Mouse (Mus musculus) neural tube, embryonic 12.5 days (tissue): ENCODE data around the gene Taf13. TPM values are rescaled to one million over a fixed set of nuclear protein-coding genes. Genes with fewer than 3 reads are reported as not detected.

ENCODE experiments used
- ATAC-seq: fragments of 200-750 bp; cut with Nextera tagmentation; 2 replicates; pipeline ENCODE4 v1.8.0; 2017; ENCODE audit warnings: low read depth, mild to moderate bottlenecking, moderate TSS enrichment, moderate library complexity; ENCODE audit not compliant: low FRiP score
- H3K27ac ChIP-seq: fragments of 300-500 bp; sonication (generic); 2 replicates; pipeline ENCODE4 v1.5.1; 2016
- H3K27me3 ChIP-seq: fragments of 300-500 bp; sonication (generic); replicated peaks from 2 replicates; pipeline ENCODE4 v1.6.1; 2016; ENCODE audit warnings: mild to moderate bottlenecking
- H3K36me3 ChIP-seq: fragments of 300-500 bp; sonication (generic); 2 replicates; pipeline ENCODE4 v1.6.1; 2016; ENCODE audit warnings: mild to moderate bottlenecking
- H3K4me1 ChIP-seq: fragments of 300-500 bp; sonication (generic); 2 replicates; pipeline ENCODE4 v1.6.1; 2016
- H3K4me2 ChIP-seq: fragments of 300-500 bp; sonication (generic); replicated peaks from 2 replicates; pipeline ENCODE4 v1.6.1; 2016; ENCODE audit warnings: mild to moderate bottlenecking
- H3K4me3 ChIP-seq: fragments of 300-500 bp; sonication (generic); 2 replicates; pipeline ENCODE4 v1.5.1; 2016
- H3K9ac ChIP-seq: fragments of 300-500 bp; sonication (generic); 2 replicates; pipeline ENCODE4 v1.6.1; 2016; ENCODE audit warnings: mild to moderate bottlenecking
- H3K9me3 ChIP-seq: fragments of 300-500 bp; sonication (generic); 2 replicates; pipeline ENCODE4 v1.6.1; 2016; ENCODE audit warnings: mild to moderate bottlenecking
- WGBS: fragments of 180-500 bp; shearing (Covaris S2); methylation state at CpG from one replicate; pipeline ENCODE4 v1.1.7; 2016; 5-methylcytosine and 5-hydroxymethylcytosine counted together
- polyA plus RNA-seq: library from polyadenylated mRNA; unstranded; fragments of >200 nt; fragmentation: Nextera tagmentation; extraction: Ambion mirVana; gene quantifications from 2 replicates; pipeline ENCODE4 v1.2.1, GENCODE M21; 2016

Taf13 gene
- 72.6 and 77.8 TPM in 2 replicates for polyA plus RNA-seq

DNA sequence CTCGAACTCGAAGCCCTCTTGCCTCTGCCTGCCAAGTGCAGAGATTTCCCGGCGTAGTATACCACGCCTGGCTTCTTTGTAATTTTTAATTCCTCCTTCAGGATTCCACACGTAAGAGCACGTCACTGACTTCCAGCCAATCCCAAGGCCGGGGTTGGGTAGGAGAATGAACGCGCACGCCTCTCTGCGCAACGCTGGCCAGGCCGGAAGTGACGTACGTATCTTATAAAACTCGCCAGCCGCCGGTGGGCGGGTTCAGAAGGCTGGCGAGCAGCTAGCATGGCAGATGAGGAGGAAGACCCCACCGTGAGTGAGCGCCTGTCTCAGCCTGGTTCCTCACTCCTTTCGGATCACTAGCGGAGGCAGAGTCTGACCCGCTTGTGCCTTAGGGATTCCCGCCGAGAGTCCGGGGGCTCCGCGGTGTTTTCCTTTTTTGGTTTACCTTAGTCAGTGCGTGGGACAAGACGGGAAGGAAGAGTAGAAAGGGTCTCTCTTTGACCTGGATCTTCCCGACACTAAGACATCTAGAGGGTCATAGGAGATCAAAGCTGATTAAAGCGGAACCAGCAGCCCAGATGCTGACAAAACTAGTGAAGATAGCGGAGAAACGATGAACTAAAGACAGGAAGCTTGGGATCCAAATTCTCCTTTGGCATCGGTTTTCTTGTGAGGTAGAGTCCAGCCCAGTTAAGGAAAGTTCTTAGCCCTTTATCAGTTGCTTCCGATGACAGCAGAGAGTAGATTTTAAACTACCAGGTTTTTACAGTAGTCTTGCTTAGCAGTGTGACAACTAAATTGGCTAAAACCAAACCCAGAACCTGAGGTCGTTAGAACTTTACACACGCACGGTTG is at the start of gene Taf13:
TSS of gene Taf13 (plus strand) at position 256 of the 852 bp plus-strand sequence.
- H3K27me3 ChIP-seq: no peaks in the 10 kb centered on the region

DNA sequence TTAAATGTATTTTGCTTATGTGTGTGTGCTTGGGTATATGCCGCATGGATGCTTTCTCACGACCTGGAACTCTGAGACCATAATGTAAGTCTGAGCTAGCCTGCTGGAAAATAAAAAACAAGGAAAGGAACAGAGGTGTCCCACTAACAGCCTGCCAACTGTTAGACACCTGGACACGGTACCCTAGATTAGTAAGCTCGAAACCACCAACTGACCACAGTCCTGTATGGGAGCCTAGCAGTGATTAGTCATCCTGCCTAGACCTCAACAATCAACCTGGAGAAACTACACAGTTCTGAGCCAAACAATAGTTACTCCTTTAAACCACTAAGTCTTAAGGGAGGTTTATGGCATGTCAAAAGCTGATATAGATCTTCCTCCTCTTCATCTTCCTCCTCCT is 48.1 kb upstream of the Taf13 start:
- Histone ChIP-seq H3K36me3 (no peaks in the 10 kb centered on the region), H3K9ac (no peak overlapping the region), H3K4me3 (no peak overlapping the region), H3K4me1 (no peaks in the 10 kb centered on the region), H3K27me3 (no peaks in the 10 kb centered on the region), H3K4me2 (no peak overlapping the region), H3K9me3 (no peaks in the 10 kb centered on the region), H3K27ac (no peak overlapping the region)
- 88% methylated on average over 4 of the region's 4 CpGs for WGBS
- ATAC-seq: no peak

More for the DNA sequence above, at the start of gene Taf13:
- Histone ChIP-seq H3K9ac (peak within 1 kb of the TSS; percentile 74), H3K27ac (0 out of 2 replicates have a peak within 1 kb of the TSS, but pooled peaks have one; percentile 42), H3K4me3 (peak within 1 kb of the TSS; percentile 63), H3K4me2 (peak within 1 kb of the TSS; percentile 73), H3K4me1 (peaks cover 24% of the 10 kb centered on the region), H3K9me3 (no peaks in the 10 kb centered on the region), H3K36me3 (no peaks in the 10 kb centered on the region)
- ATAC-seq: peak; percentile 94
- WGBS: 1% methylated on average over 42 of the region's 42 CpGs

DNA sequence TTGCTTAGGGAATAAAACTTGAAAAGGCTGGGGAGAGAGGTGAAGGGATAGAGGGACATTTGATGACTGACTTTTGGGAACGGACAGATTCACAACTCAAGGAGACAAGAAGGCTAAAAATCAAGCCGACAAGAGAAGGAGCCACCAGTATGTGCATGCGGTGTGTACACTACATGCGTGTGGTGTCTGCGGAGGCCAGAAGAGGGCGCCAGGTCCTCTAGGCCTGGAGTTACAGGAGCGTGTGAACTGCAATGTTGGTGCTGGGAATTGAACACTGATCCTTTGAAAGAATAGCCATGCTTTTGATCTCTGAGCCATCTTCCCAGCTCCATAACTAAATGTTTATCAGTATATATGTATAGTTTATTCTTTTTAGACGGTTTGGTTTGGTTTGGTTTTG is 43.0 kb upstream of the Taf13 start:
- 93% methylated on average over 8 of the region's 8 CpGs for WGBS
- no peaks in the 10 kb centered on the region for H3K9me3 ChIP-seq
- no peaks in the 10 kb centered on the region for H3K36me3 ChIP-seq
- H3K4me3 ChIP-seq: no peak overlapping the region
- no peak overlapping the region for H3K27ac ChIP-seq
- no peak overlapping the region for H3K4me2 ChIP-seq
- no peak overlapping the region for H3K9ac ChIP-seq
- H3K27me3 ChIP-seq: no peaks in the 10 kb centered on the region
- H3K4me1 ChIP-seq: no peaks in the 10 kb centered on the region
- ATAC-seq: no peak

DNA sequence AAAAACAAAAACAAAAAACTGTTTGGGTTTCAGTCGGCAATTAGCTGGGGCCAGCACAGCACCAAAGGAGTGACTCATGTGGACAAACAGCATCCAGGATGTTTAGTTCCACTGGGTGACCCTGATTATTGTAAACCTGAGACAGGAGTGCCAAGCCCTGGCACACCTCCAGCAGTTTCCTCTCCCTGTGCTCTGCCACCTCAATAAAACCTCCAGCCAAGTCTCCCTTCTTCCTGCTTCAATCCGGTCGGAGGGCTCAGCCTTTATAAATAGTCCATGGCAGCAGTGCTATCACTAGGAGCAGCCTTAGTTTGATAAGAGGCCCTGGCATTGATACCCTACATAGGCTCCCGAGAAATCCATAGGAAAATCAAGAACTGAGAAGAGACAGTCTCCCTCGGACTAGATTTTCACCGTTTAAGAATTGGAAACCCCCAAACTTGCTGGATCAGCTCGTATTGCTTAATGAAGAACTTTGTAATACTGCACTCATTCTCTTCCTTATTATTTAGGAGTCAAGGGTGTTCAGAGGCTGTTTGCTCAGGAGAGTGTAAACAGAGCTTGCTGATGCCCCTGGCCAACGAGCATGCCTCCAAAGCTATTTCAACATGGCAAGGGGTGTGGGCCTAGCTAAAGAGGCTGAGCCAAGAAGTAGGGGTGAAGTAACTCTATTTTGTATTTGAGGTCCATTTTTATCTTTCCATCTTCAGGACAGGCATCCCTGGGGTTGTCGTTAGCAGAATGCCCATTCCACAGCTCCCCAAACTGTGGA is 38.2 kb upstream of the Taf13 start:
- Histone ChIP-seq H3K9me3 (no peaks in the 10 kb centered on the region), H3K9ac (no peak overlapping the region), H3K4me1 (peaks cover 10% of the 10 kb centered on the region; the same call in 1 of the 2 replicates), H3K4me3 (no peak overlapping the region), H3K4me2 (no peak overlapping the region), H3K27me3 (peaks cover 13% of the 10 kb centered on the region; the same call in 1 of the 2 replicates), H3K36me3 (no peaks in the 10 kb centered on the region), H3K27ac (no peak overlapping the region)
- WGBS: 82% methylated on average over 9 of the region's 9 CpGs
- no peak for ATAC-seq

DNA sequence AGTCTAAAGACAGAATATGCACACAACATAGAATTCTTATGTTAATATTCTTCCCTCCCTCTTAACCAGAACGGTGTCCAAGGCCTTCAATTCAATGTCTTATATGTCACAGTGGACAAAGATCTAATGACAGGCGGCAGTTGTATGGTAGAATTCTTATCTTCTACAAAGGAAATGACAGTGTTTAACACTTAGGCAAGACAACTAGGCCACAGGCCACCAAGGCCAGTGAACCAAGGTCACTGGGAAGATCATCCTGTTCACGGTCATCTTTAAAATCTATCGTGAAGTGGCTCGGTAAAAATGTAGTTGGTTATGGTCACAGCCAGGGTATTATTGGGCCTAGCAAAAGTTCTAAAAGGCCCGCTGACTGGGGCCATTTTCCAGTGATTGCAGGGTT is 37.5 kb upstream of the Taf13 start, which contains the start of gene 1700013F07Rik:
TSS of gene 1700013F07Rik (plus strand) at position 200 of the 400 bp plus-strand sequence.
- H3K4me2 ChIP-seq: no peak within 1 kb of the TSS
- ATAC-seq: no peak
- 89% methylated on average over 6 of the region's 6 CpGs for WGBS

DNA sequence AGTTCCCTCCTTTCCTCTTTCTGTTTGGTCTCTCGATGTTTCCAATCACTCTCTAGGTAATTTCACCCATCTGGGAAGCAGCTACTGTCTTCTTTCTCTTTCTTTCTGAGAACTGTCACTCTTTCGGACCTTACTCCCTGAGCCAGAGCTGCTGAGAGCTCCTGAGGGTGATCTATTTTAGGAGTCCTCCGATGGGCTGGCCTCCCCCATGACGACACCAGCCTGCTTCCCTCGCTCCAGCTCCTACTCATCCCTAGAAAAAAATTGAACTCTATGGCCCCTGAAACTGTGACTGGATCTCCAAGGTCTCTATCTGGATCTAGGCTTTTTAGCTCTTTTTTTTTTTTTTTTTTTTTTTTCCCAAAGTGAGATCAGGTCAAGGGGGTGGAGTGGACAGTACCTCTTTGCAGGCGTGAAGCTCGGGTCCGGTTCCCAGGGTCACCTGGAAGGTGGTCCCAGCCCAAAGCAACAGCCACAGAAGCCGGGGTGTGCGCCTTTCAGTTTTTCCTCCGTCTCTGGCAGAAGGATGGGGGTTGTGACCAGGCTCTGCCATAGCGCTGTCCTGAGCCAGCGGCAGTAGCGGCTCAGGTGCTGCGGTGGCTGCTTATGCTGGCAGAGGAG is 35.5 kb upstream of the Taf13 start:
- no peak overlapping the region for H3K27ac ChIP-seq
- ATAC-seq: peak; percentile 12; the same call in 1 of the 2 replicates

More for the DNA sequence above, 37.5 kb upstream of the Taf13 start, which contains the start of gene 1700013F07Rik:
- H3K4me1 ChIP-seq: peaks cover 10% of the 10 kb centered on the region; the same call in 1 of the 2 replicates
- peaks cover 13% of the 10 kb centered on the region; the same call in 1 of the 2 replicates for H3K27me3 ChIP-seq
- no peak within 1 kb of the TSS for H3K4me3 ChIP-seq
- no peaks in the 10 kb centered on the region for H3K9me3 ChIP-seq
- no peaks in the 10 kb centered on the region for H3K36me3 ChIP-seq
- H3K27ac ChIP-seq: no peak within 1 kb of the TSS
- H3K9ac ChIP-seq: no peak within 1 kb of the TSS

DNA sequence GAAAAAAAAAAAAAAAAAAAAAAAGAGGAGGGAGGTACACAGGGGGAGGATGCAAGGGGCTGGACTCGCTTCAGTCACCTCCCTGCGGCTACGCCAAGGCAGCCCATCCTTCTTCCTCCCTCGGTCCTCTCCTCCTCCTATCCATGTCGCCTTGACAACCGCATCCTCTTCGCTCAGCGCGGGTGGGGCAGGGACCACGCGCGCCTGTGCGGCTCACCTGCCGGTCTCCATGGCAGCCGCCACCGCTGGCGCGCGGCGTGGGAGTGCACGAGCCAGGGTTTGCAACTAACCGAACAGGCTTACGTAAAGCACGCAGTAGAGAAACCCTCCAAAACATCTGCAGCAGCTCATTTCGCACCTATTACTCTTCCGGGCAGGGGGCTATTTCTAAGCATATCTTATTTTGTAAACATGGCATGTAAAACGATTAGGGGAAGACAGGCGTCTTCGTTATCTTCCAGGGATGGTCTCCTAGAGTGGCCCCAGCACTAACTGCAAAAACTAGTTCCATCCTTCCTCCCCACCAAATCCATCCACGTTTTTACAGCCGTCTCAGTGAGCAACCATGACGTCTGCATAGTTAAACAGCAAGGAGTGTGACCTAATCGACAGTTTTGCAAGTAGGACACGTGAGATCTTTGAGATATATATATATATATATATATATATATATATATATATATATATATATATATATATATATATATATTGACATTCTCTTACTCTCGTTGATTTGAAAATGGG is 34.8 kb upstream of the Taf13 start, which contains the start of gene 5330417C22Rik:
TSS of gene 5330417C22Rik (minus strand) at position 20 of the 744 bp plus-strand sequence.
- H3K4me2 ChIP-seq: peak within 1 kb of the TSS; percentile 93
- peak within 1 kb of the TSS; percentile 43 for H3K4me3 ChIP-seq
- WGBS: 2% methylated on average over 35 of the region's 35 CpGs
- H3K36me3 ChIP-seq: no peaks in the 10 kb centered on the region
- ATAC-seq: peak; percentile 93
- 0 out of 2 replicates have a peak within 1 kb of the TSS, but pooled peaks have one; percentile 22 for H3K9ac ChIP-seq
- peaks cover 13% of the 10 kb centered on the region; the same call in 1 of the 2 replicates for H3K27me3 ChIP-seq
- H3K4me1 ChIP-seq: peaks cover 10% of the 10 kb centered on the region; the same call in 1 of the 2 replicates
- H3K9me3 ChIP-seq: no peaks in the 10 kb centered on the region
- no peak within 1 kb of the TSS for H3K27ac ChIP-seq

More for the DNA sequence above, 35.5 kb upstream of the Taf13 start:
- Histone ChIP-seq H3K27me3 (peaks cover 13% of the 10 kb centered on the region; the same call in 1 of the 2 replicates), H3K4me3 (peak overlapping the region; percentile 43), H3K36me3 (no peaks in the 10 kb centered on the region), H3K4me2 (peak overlapping the region; percentile 93), H3K9ac (no peak overlapping the region), H3K9me3 (no peaks in the 10 kb centered on the region), H3K4me1 (peaks cover 10% of the 10 kb centered on the region; the same call in 1 of the 2 replicates)
- WGBS: 5% methylated on average over 15 of the region's 15 CpGs

DNA sequence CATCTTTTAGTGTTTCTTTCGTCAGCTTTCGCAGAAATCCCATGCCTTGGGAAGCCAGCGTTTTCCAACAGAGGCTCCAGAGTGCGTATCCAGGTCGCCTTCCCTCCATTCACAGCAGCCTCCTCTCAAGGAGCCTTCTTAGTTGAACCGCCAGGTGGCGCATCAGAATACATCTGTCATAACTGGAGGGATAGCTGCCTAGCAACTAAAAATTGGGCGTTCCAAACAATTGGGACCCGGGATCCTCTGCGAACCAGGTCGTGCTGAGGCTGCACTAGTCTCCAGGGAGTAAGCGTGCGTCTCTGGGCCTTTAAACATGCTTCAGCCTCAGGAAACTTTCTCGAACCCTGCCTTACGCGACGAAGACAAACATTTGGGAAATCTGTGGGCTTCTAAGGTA is 34.2 kb upstream of the Taf13 start:
- peaks cover 13% of the 10 kb centered on the region; the same call in 1 of the 2 replicates for H3K27me3 ChIP-seq
- H3K4me3 ChIP-seq: no peak overlapping the region
- no peaks in the 10 kb centered on the region for H3K9me3 ChIP-seq
- peak; percentile 65 for ATAC-seq
- WGBS: 7% methylated on average over 17 of the region's 17 CpGs
- H3K27ac ChIP-seq: no peak overlapping the region
- peaks cover 10% of the 10 kb centered on the region; the same call in 1 of the 2 replicates for H3K4me1 ChIP-seq
- H3K9ac ChIP-seq: no peak overlapping the region
- H3K36me3 ChIP-seq: no peaks in the 10 kb centered on the region
- peak overlapping the region; percentile 54 for H3K4me2 ChIP-seq

DNA sequence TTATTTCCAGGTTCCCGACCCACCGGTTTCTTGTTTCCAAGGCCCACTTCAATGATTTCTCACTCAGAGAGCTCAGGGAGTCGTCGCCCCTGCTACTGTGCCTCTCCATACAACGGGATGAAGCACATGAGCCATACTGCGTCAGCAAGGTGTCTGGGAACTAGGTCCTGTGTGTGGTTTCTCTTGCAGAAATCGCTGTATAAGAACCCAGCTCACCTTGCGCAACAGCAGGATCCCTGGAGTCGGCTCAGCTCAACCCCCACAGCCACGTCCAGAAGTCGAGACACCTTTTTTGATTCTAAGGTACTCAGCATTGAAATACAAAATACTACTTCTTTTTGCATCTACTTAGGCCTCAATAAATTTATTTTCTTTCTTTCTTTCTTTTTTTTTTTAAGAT is 29.2 kb upstream of the Taf13 start:
- 83% methylated on average over 11 of the region's 11 CpGs for WGBS
- no peak overlapping the region for H3K9ac ChIP-seq
- no peaks in the 10 kb centered on the region for H3K27me3 ChIP-seq
- no peaks in the 10 kb centered on the region for H3K36me3 ChIP-seq
- no peak overlapping the region for H3K4me2 ChIP-seq
- no peak for ATAC-seq
- H3K9me3 ChIP-seq: no peaks in the 10 kb centered on the region
- H3K4me3 ChIP-seq: no peak overlapping the region
- H3K4me1 ChIP-seq: peaks cover 4% of the 10 kb centered on the region; the same call in 1 of the 2 replicates
- H3K27ac ChIP-seq: no peak overlapping the region

DNA sequence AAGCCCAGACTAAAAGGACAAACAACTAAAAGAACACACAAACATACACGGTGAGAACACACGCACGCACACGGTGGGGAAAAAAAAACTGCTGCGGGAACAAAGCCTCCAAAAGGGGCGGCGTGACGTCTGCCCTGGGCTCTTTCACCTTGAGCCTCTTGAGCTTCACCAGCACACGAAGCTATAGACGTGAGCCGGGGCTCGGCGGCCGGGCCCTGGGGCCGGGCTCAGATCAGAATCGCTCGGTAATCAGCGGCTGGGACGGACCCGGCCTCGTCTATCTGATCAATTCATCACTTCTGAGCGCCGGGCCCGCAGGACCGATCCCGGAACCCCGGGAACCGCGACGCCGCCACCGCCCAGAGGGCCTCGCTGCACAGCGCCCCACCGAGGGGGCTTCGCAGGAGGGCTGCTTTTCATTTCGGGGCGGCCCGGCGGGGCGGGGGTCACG is 17.4 kb upstream of the Taf13 start:
- under 1% methylated on average over 42 of the region's 42 CpGs for WGBS
- peak; percentile 84 for ATAC-seq
- Histone ChIP-seq H3K4me2 (peak overlapping the region; percentile 72), H3K9ac (peak overlapping the region; percentile 96), H3K27me3 (no peaks in the 10 kb centered on the region), H3K27ac (peak overlapping the region; percentile 54), H3K36me3 (peaks cover 23% of the 10 kb centered on the region), H3K4me1 (no peaks in the 10 kb centered on the region), H3K4me3 (peak overlapping the region; percentile 78), H3K9me3 (no peaks in the 10 kb centered on the region)
